Mouse (Mus musculus): ENCODE measurements around the gene Pfas. TPM values are rescaled to one million over a fixed set of nuclear protein-coding genes. Genes with fewer than 3 reads are reported as not detected.

Pfas gene
- 33.7 and 47.7 TPM in 2 replicates for polyA plus RNA-seq (2014; fragmentation: Nextera tagmentation; extraction: Ambion mirVana)

- Histone ChIP-seq H3K4me2 (replicated peaks; ENCODE audit: low read depth, low read length) (peak within 1 kb of the TSS; percentile 68), H3K36me3 (ENCODE audit: control insufficient read depth, insufficient read depth, low read length) (peaks cover 2% of the 10 kb centered on the region), H3K27ac (ENCODE audit: low read depth, low read length) (peak within 1 kb of the TSS; percentile 62), H3K27me3 (ENCODE audit: control insufficient read depth, insufficient read depth, low read length) (no peaks in the 10 kb centered on the region), H3K4me3 (ENCODE audit: low read length) (peak within 1 kb of the TSS; percentile 87), H3K9me3 (ENCODE audit: control insufficient read depth, low read length) (no peaks in the 10 kb centered on the region), H3K9ac (ENCODE audit: low read depth, low read length) (peak within 1 kb of the TSS; percentile 78), H3K4me1 (ENCODE audit: control insufficient read depth, insufficient read depth, low read length) (peaks cover 12% of the 10 kb centered on the region; the same call in 1 of the 2 replicates)
- WGBS: 10% methylated on average over 38 of the region's 38 CpGs
- ATAC-seq (ENCODE audit: low FRiP score, low TSS enrichment): peak; percentile 85
These were observed at the start of gene Pfas for GRCm38 (mm10) chr11:69008182-69009121. Gene Pfas (minus strand): TSS chr11:69008460.

- H3K36me3 ChIP-seq (ENCODE audit: control insufficient read depth, insufficient read depth, low read length): peaks cover 32% of the 10 kb centered on the region
- ATAC-seq (ENCODE audit: low FRiP score, low TSS enrichment): no peak
These were observed 45.6 kb upstream of the Pfas start for GRCm38 (mm10) chr11:69053848-69054247.

GRCm38 (mm10) chr11:69052824-69053421, 44.7 kb upstream of the Pfas start:
- no peaks in the 10 kb centered on the region for H3K27me3 ChIP-seq (ENCODE audit: control insufficient read depth, insufficient read depth, low read length)
- H3K4me2 ChIP-seq (replicated peaks; ENCODE audit: low read depth, low read length): no peak overlapping the region
- no peaks in the 10 kb centered on the region for H3K9me3 ChIP-seq (ENCODE audit: control insufficient read depth, low read length)
- no peak overlapping the region for H3K27ac ChIP-seq (ENCODE audit: low read depth, low read length)
- WGBS: 58% methylated on average over 2 of the region's 2 CpGs
- H3K36me3 ChIP-seq (ENCODE audit: control insufficient read depth, insufficient read depth, low read length): peaks cover 41% of the 10 kb centered on the region
- no peak overlapping the region for H3K9ac ChIP-seq (ENCODE audit: low read depth, low read length)
- no peak overlapping the region for H3K4me3 ChIP-seq (ENCODE audit: low read length)
- 0 out of 2 replicates have a peak, but pooled peaks cover 4% of the 10 kb centered on the region for H3K4me1 ChIP-seq (ENCODE audit: control insufficient read depth, insufficient read depth, low read length)
- ATAC-seq (ENCODE audit: low FRiP score, low TSS enrichment): no peak

More at GRCm38 (mm10) chr11:69053848-69054247, 45.6 kb upstream of the Pfas start:
- H3K4me2 ChIP-seq (replicated peaks; ENCODE audit: low read depth, low read length): no peak overlapping the region
- no peak overlapping the region for H3K4me3 ChIP-seq (ENCODE audit: low read length)
- peaks cover 4% of the 10 kb centered on the region; the same call in 1 of the 2 replicates for H3K4me1 ChIP-seq (ENCODE audit: control insufficient read depth, insufficient read depth, low read length)
- no peak overlapping the region for H3K27ac ChIP-seq (ENCODE audit: low read depth, low read length)
- H3K9ac ChIP-seq (ENCODE audit: low read depth, low read length): no peak overlapping the region
- H3K27me3 ChIP-seq (ENCODE audit: control insufficient read depth, insufficient read depth, low read length): no peaks in the 10 kb centered on the region
- WGBS: 74% methylated on average over 3 of the region's 3 CpGs
- H3K9me3 ChIP-seq (ENCODE audit: control insufficient read depth, low read length): no peaks in the 10 kb centered on the region

- Histone ChIP-seq H3K4me3 (ENCODE audit: low read length) (no peak overlapping the region), H3K9ac (ENCODE audit: low read depth, low read length) (no peak overlapping the region), H3K9me3 (ENCODE audit: control insufficient read depth, low read length) (no peaks in the 10 kb centered on the region), H3K4me1 (ENCODE audit: control insufficient read depth, insufficient read depth, low read length) (peaks cover 10% of the 10 kb centered on the region), H3K27me3 (ENCODE audit: control insufficient read depth, insufficient read depth, low read length) (no peaks in the 10 kb centered on the region), H3K27ac (ENCODE audit: low read depth, low read length) (no peak overlapping the region), H3K4me2 (replicated peaks; ENCODE audit: low read depth, low read length) (no peak overlapping the region), H3K36me3 (ENCODE audit: control insufficient read depth, insufficient read depth, low read length) (peaks cover 44% of the 10 kb centered on the region)
- ATAC-seq (ENCODE audit: low FRiP score, low TSS enrichment): no peak
- 91% methylated on average over 4 of the region's 4 CpGs for WGBS
These were observed 43.5 kb upstream of the Pfas start for GRCm38 (mm10) chr11:69051771-69052170.

- no peak for ATAC-seq (ENCODE audit: low FRiP score, low TSS enrichment)
- Histone ChIP-seq H3K4me3 (ENCODE audit: low read length) (no peak overlapping the region), H3K4me2 (replicated peaks; ENCODE audit: low read depth, low read length) (no peak overlapping the region), H3K9me3 (ENCODE audit: control insufficient read depth, low read length) (no peaks in the 10 kb centered on the region), H3K27ac (ENCODE audit: low read depth, low read length) (no peak overlapping the region), H3K36me3 (ENCODE audit: control insufficient read depth, insufficient read depth, low read length) (peaks cover 44% of the 10 kb centered on the region), H3K4me1 (ENCODE audit: control insufficient read depth, insufficient read depth, low read length) (peaks cover 15% of the 10 kb centered on the region), H3K9ac (ENCODE audit: low read depth, low read length) (no peak overlapping the region), H3K27me3 (ENCODE audit: control insufficient read depth, insufficient read depth, low read length) (no peaks in the 10 kb centered on the region)
- 85% methylated on average over 8 of the region's 8 CpGs for whole genome bisulfite sequencing
These were observed 42.5 kb upstream of the Pfas start for GRCm38 (mm10) chr11:69050748-69051147.

GRCm38 (mm10) chr11:69048151-69048550, 39.9 kb upstream of the Pfas start:
- peaks cover 15% of the 10 kb centered on the region for H3K4me1 ChIP-seq (ENCODE audit: control insufficient read depth, insufficient read depth, low read length)
- no peak for ATAC-seq (ENCODE audit: low FRiP score, low TSS enrichment)
- H3K4me2 ChIP-seq (replicated peaks; ENCODE audit: low read depth, low read length): no peak overlapping the region
- peaks cover 41% of the 10 kb centered on the region for H3K36me3 ChIP-seq (ENCODE audit: control insufficient read depth, insufficient read depth, low read length)
- H3K27ac ChIP-seq (ENCODE audit: low read depth, low read length): no peak overlapping the region
- 93% methylated on average over 14 of the region's 14 CpGs for WGBS
- H3K27me3 ChIP-seq (ENCODE audit: control insufficient read depth, insufficient read depth, low read length): no peaks in the 10 kb centered on the region
- no peak overlapping the region for H3K9ac ChIP-seq (ENCODE audit: low read depth, low read length)
- no peaks in the 10 kb centered on the region for H3K9me3 ChIP-seq (ENCODE audit: control insufficient read depth, low read length)
- H3K4me3 ChIP-seq (ENCODE audit: low read length): no peak overlapping the region

GRCm38 (mm10) chr11:69047592-69047991, 39.3 kb upstream of the Pfas start:
- Histone ChIP-seq H3K27me3 (ENCODE audit: control insufficient read depth, insufficient read depth, low read length) (no peaks in the 10 kb centered on the region), H3K4me3 (ENCODE audit: low read length) (no peak overlapping the region), H3K27ac (ENCODE audit: low read depth, low read length) (no peak overlapping the region), H3K36me3 (ENCODE audit: control insufficient read depth, insufficient read depth, low read length) (peaks cover 41% of the 10 kb centered on the region), H3K9ac (ENCODE audit: low read depth, low read length) (no peak overlapping the region), H3K4me1 (ENCODE audit: control insufficient read depth, insufficient read depth, low read length) (peaks cover 15% of the 10 kb centered on the region), H3K4me2 (replicated peaks; ENCODE audit: low read depth, low read length) (peak overlapping the region; percentile 76; the same call in 1 of the 2 replicates), H3K9me3 (ENCODE audit: control insufficient read depth, low read length) (no peaks in the 10 kb centered on the region)
- WGBS: 88% methylated on average over 12 of the region's 12 CpGs
- ATAC-seq (ENCODE audit: low FRiP score, low TSS enrichment): no peak

- Histone ChIP-seq H3K27me3 (ENCODE audit: control insufficient read depth, insufficient read depth, low read length) (no peaks in the 10 kb centered on the region), H3K36me3 (ENCODE audit: control insufficient read depth, insufficient read depth, low read length) (peaks cover 36% of the 10 kb centered on the region), H3K4me3 (ENCODE audit: low read length) (peak overlapping the region; percentile 90), H3K27ac (ENCODE audit: low read depth, low read length) (peak overlapping the region; percentile 96), H3K4me2 (replicated peaks; ENCODE audit: low read depth, low read length) (peak overlapping the region; percentile 76), H3K9me3 (ENCODE audit: control insufficient read depth, low read length) (no peaks in the 10 kb centered on the region), H3K9ac (ENCODE audit: low read depth, low read length) (peak overlapping the region; percentile 88), H3K4me1 (ENCODE audit: control insufficient read depth, insufficient read depth, low read length) (peaks cover 15% of the 10 kb centered on the region)
- 10% methylated on average over 9 of the region's 9 CpGs for WGBS
- ATAC-seq (ENCODE audit: low FRiP score, low TSS enrichment): no peak
These were observed 38.1 kb upstream of the Pfas start for GRCm38 (mm10) chr11:69046395-69046774.

Data from kidney, embryonic 14.5 days (tissue).